Mouse (Mus musculus) adipocyte (in vitro differentiated cells): ENCODE data around the gene Gm42372.

Source experiments
- DNase-seq: peaks from one replicate; pipeline ENCODE4 v3.0.0-alpha.2; 2016; ENCODE audit warnings: low spot score

Gene Gm42372

DNA sequence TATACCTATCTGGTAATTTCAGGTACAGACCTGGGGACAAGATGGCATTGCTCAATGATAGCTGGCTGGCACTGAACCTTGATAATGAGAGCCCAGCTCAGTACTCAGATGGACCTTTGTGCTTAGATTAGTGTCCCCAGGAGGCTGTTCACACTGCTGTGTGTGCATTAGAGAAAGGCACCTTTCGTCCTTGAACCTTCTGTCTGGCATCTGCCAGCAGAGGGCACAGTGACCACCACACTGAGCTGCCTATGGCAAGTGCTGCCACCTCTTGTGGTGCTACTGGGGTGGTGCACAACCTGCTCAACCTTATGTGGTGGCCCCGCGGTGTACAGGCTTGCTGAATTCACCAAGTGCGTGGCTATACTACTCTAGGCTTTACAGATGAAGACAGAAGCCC, 24.4 kb downstream of the Gm42372 start:
- DNase-seq, result peak; percentile 22

- DNase-seq, result no peak
These were observed 26.6 kb downstream of the Gm42372 start for GRCm38 (mm10) chr7:17009326-17010009.

GRCm38 (mm10) chr7:17010010-17010347, 27.1 kb downstream of the Gm42372 start:
- DNase-seq, result peak; percentile 74

GRCm38 (mm10) chr7:17011909-17012590, 29.2 kb downstream of the Gm42372 start:
- no peak for DNase-seq

- no peak for DNase-seq
These were observed 32.5 kb downstream of the Gm42372 start for GRCm38 (mm10) chr7:17015381-17015780.

DNA sequence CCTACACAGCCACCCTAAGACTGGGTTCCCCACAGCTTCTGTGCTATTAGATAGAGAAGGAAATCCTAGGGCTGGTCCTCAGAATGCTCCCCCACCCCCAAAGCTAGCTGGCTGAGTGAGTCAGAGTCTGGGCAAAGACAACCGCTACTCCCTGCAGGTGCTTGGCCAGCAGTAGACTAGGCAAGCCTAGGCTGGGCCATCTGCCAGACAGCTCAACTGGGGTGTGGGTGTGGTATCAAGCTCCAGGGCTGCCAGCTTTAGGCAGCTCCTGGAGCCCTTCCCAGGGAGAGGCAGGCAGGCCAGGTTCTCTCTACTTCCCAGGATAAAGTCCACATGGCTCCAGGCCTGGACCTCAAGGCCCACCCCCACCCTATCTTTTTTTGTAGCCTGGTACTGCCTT, 34.1 kb downstream of the Gm42372 start:
- DNase-seq, result peak; percentile 97

DNA sequence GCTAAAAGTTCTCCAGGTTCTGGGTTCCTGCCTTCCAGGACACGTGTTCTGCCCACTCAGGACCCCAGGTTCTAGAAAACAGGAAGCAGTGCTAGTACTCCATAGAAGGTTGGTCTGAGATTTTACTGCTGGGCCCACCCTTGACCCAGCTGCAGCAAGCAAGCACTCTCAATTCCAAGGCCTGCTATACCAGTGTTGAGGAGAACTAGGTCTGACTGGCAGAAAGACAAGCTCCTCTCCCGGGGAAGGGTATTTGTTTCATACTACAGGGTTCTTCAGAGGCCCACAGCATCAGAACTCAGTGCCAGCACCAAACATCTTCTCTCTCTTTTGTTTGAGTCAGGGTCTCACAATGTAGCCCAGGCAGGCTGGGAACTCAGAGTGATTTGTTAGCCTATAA, 35.0 kb downstream of the Gm42372 start:
- no peak for DNase-seq

DNA sequence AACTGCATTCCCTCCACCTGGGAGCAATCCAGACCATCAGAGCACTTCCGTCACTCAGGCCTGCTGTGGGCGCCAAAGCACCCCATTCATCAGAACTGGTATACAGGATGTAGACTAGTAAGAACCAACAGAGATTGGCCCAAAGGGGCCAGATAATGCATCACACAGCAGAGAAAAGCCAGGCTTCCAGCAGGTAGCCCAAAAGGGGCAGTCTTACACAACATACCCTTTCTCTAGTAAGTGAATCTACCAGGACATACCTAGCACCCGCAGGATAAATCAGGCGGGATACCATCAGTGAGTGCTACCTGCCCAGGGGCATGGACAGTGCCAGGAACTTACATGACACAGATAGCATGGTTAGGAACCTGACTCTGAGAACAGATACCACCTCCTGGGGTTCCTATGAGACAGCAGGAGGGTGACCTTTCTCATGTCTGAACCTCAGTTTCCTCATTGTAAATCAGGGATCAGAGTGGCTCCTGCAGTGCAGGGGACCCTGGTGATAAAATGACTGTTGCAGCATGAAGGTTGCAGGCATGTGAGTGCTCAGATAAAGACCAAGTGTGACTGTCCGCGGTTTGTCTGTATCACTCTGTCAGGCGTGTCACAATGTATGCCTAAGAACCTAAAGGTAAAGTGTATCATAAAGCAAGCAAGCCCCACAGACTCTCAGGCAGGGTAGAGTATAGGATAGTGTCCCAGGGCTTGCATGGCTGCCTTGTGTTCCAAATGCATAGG, 36.7 kb downstream of the Gm42372 start:
- DNase-seq, result no peak

DNA sequence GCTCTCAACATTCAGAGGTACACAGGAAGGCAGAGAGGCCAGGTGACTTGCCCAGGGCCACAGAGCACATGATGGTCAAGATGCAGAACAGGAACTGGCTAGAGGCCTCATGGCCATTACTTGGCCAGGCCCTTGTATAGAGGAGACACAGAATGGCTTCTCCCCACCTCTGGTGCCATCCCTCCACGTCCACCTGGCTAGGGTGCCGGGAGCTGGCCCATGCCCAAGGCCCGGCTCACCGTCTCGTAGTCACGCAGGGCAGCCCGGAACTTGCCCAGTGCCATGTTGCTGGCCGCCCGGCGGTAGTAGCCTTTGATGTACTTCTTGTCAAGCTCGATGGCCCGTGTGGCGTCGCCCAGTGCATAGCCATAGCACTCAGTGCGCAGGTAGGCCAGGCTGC, 39.3 kb downstream of the Gm42372 start:
- DNase-seq, result no peak

DNA sequence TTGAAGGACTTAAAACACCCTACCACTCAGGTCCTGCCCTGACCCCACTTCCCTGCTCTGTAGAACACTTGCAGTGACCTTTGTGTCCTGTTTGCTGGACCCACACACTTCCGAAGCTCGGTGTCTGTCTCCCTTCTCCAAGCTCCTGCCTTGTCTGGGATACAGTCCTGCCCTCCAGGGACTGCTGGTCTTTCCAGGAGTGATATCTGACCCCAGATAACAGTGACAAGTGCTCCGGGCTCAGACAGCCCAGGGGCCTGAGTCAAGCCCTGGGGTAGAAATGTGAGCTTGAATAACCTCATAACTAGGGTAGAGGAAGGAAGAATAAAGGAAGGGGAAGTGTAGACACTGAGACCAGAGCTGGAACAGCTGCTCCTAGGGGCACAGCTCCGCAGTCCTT, 40.8 kb downstream of the Gm42372 start:
- DNase-seq, result no peak

GRCm38 (mm10) chr7:17024141-17024540, 41.3 kb downstream of the Gm42372 start:
- no peak for DNase-seq

DNA sequence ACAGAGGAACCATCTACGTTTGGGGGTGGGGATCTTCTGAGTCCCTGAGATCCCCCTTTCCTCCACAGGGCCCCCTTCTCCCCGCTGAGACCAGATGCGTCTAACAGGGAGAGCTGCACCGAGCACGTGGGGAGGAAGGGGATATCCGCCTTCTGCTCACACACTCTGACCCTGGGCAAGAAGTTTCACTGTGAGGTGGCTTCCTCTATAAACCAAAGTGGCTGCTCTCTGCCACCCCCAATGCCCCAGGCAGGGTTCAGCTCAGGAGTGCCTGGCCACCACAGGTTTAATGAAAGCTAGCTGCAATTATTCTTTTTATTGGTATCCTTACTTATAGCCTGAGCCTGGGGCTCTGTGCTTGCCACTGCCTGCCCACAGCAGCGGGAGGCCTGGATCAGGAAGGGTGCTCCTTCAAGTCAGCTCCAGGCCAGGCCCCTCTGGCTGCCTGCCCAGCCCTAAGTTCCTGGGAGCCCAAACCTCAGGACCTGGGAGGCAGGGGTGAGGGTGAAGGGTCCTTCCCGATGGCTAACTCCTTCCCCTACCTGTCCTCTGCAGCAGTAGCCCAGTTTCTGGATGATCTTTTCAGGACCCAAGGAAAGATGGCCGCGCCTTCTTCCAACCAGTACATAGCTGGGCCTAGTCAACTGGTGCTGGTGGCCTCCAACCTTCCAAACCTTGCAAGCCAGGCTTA, 42.1 kb downstream of the Gm42372 start:
- DNase-seq, result peak; percentile 21

- no peak for DNase-seq
These were observed 42.6 kb downstream of the Gm42372 start for GRCm38 (mm10) chr7:17025505-17025894.

DNA sequence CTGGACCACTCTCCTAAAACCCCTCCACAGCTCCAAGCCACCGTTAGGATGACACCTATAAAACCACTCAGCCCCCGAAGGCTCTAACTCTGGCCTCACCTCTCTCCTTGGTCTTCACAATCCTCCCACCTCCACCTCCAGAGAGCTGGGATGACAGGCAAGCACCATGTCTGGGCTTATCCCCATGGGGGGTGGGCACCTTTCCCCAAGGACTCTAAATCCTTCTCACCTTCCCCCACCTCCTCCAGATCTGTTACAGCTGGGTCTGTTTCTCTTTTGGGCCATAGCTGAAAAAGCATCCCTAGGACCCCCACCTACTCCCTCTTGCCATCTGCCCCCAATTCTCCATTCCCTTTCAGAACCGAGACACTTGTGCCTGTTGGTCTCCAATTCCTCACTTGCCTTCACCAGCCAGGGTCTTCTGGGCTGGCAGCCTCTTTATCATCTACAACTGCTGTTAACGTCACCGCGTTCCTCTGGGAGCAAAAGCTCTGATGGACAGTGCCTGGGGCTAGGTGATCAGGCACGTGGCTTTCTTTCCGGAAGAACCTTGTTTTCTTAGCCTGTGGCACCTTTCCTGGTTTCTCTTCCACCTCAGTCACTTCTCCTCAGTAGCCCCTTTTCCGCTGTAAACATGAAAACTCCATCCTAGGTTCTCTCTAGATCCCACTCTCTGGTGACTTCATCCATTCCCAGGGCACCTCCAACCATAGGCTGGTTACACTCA, 43.2 kb downstream of the Gm42372 start:
- no peak for DNase-seq

GRCm38 (mm10) chr7:17026710-17027587, 44.1 kb downstream of the Gm42372 start:
- peak; percentile 75 for DNase-seq

DNA sequence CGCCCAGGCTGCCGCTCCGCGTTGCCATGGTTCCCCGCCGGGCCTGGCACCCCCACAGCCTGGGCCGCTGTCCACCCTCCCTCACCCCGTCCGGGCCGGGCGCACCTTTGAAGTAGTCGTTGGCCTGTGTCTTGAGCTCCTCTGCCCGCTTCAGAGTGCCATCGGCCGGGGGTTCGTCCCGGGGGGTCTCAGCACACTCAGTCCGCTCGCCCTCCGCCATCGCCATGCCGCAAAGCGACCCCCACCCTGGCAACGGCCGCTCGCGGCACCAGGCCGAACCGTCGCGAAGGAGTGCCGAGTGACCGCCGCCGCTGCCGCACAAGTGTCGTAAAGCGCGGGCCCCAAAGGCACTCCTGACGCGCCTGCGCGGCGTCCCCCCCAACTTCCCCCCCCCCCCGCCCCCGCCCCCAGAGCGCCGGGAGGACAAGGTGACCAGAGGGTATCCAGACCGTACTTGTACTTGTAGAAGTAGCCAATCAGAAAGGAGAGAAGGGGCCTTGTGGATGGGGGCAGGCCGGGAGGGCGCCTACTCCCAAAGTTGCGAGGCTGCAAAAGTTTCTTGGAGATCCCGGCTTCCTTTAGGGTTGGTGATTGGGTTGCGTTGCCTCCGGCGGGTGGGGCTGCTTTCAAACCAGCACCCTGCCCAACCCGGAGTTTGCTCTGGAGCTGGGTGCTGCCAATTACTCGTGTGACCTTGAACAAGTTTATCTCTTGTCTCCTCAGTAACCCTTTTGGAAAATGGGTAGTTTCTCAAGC, 44.9 kb downstream of the Gm42372 start, which contains the start of gene Ppp5c:
Ppp5c (minus strand) TSS at position 337 of the 756 bp plus-strand sequence.
- peak; percentile 81 for DNase-seq

GRCm38 (mm10) chr7:17028923-17029322, 46.0 kb downstream of the Gm42372 start:
- no peak for DNase-seq

DNA sequence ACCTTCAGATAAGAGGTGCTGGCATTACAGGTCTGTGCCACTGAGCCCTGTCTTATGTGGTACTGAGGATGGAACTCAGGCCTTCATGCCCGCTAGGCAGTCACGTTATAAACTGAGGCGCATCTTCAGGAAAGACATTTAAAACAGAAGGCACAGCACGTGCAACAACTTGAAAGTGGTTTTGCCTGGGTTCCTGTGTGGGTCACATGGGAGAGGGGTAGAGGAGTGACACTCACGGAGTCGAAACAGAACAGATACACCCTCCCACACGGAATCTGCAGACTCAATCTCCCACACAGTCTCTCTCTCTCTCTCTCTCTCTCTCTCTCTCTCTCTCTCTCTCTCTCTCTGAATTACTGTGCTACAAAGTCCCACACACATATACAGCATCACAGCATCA, 47.4 kb downstream of the Gm42372 start:
- DNase-seq, result no peak
